Mouse (Mus musculus) lung, postnatal 0 days (tissue): ENCODE measurements at regions not wholly inside any gene's neighbourhood (a gene's known extent, or its start where the extent isn't known, plus 50 kb on each side); places are given as distances from the start of the nearest gene placed in this dataset.

Experiments used
- ATAC-seq: fragments of 200-750 bp; cut with Nextera tagmentation; 2 replicates; pipeline ENCODE4 v1.8.0; 2017; ENCODE audit warnings: moderate library complexity
- DNase-seq: peaks from one replicate; pipeline ENCODE4 v3.0.0-alpha.2; 2016; ENCODE audit warnings: low spot score
- H3K27ac ChIP-seq: fragments of 300-500 bp; sonication (generic); 2 replicates; pipeline ENCODE4 v1.5.1; 2014; ENCODE audit warnings: antibody characterized with exemption, mild to moderate bottlenecking, low read length, mixed read lengths
- H3K27me3 ChIP-seq: fragments of 300-500 bp; sonication (generic); replicated peaks from 2 replicates; pipeline ENCODE4 v1.6.1; 2014; ENCODE audit warnings: low read length, mixed read lengths; ENCODE audit not compliant: insufficient read depth
- H3K36me3 ChIP-seq: fragments of 300-500 bp; sonication (generic); 2 replicates; pipeline ENCODE4 v1.6.1; 2014; ENCODE audit warnings: low read length, mixed read lengths; ENCODE audit not compliant: insufficient read depth
- H3K4me1 ChIP-seq: fragments of 300-500 bp; sonication (generic); 2 replicates; pipeline ENCODE4 v1.6.1; 2014; ENCODE audit warnings: antibody characterized with exemption, low read depth, low read length, mixed read lengths; ENCODE audit not compliant: insufficient read depth
- H3K4me2 ChIP-seq: fragments of 300-500 bp; sonication (generic); replicated peaks from 2 replicates; pipeline ENCODE4 v1.6.1; 2014; ENCODE audit warnings: low read depth, mild to moderate bottlenecking, low read length, moderate library complexity, mixed read lengths
- H3K4me3 ChIP-seq: fragments of 300-500 bp; sonication (generic); 2 replicates; pipeline ENCODE4 v1.5.1; 2014; ENCODE audit warnings: low read depth, low read length
- H3K9ac ChIP-seq: fragments of 300-500 bp; sonication (generic); replicated peaks from 2 replicates; pipeline ENCODE4 v1.6.1; 2014; ENCODE audit warnings: low read depth, mild to moderate bottlenecking
- H3K9me3 ChIP-seq: fragments of 300-500 bp; sonication (generic); 2 replicates; pipeline ENCODE4 v1.6.1; 2016; ENCODE audit warnings: low read length, mixed read lengths
- CTCF ChIP-seq: IDR thresholded peaks from 2 replicates; pipeline ENCODE4 v1.5.1; 2016; ENCODE audit warnings: antibody characterized with exemption, mild to moderate bottlenecking
- EP300 ChIP-seq: IDR thresholded peaks from 2 replicates; pipeline ENCODE4 v1.6.1; 2016; ENCODE audit warnings: antibody characterized with exemption, mild to moderate bottlenecking, control low read depth
- WGBS: fragments of 180-500 bp; shearing (Covaris S2); extraction: QIAGEN DNeasy Blood & Tissue Kit; methylation state at CpG from one replicate; pipeline ENCODE4 v1.1.7; 2014; 5-methylcytosine and 5-hydroxymethylcytosine counted together

- DNase-seq (peak; percentile 44), ATAC-seq (peak; percentile 23)
- Histone ChIP-seq H3K36me3 (no peaks in the 10 kb centered on the region), H3K9me3 (no peaks in the 10 kb centered on the region), H3K9ac (no peak overlapping the region), H3K4me2 (no peak overlapping the region), H3K27me3 (no peaks in the 10 kb centered on the region), H3K27ac (no peak overlapping the region), H3K4me1 (no peaks in the 10 kb centered on the region), H3K4me3 (no peak overlapping the region)
- WGBS, result 68% methylated on average over 4 of the region's 4 CpGs
- TF ChIP-seq EP300, result no peak
- TF ChIP-seq CTCF, result no peak
These were observed 147.9 kb upstream of the Trpm3 start for GRCm38 (mm10) chr19:21990970-21991369.

- H3K4me3 ChIP-seq, result no peak overlapping the region
- DNase-seq (no peak), ATAC-seq (0 out of 2 replicates have a peak, but pooled peaks have one; percentile 16)
- no peak overlapping the region for H3K4me2 ChIP-seq
- H3K27ac ChIP-seq, result no peak overlapping the region
- TF ChIP-seq EP300 (no peak), CTCF (no peak)
- H3K36me3 ChIP-seq, result no peaks in the 10 kb centered on the region
- no peaks in the 10 kb centered on the region for H3K27me3 ChIP-seq
- no peaks in the 10 kb centered on the region for H3K9me3 ChIP-seq
- H3K4me1 ChIP-seq, result no peaks in the 10 kb centered on the region
- H3K9ac ChIP-seq, result no peak overlapping the region
These were observed 147.4 kb upstream of the Trpm3 start for GRCm38 (mm10) chr19:21991413-21991812.

GRCm38 (mm10) chr19:21999621-22000020 lies 139.2 kb upstream of the Trpm3 start:
- no peak for ATAC-seq
- H3K9ac ChIP-seq, result no peak overlapping the region
- no peaks in the 10 kb centered on the region for H3K4me1 ChIP-seq
- no peak overlapping the region for H3K27ac ChIP-seq
- TF ChIP-seq EP300, result no peak
- TF ChIP-seq CTCF, result no peak
- WGBS, result 88% methylated on average over 5 of the region's 5 CpGs
- H3K9me3 ChIP-seq, result no peaks in the 10 kb centered on the region
- DNase-seq, result no peak
- no peak overlapping the region for H3K4me3 ChIP-seq
- no peaks in the 10 kb centered on the region for H3K36me3 ChIP-seq
- H3K27me3 ChIP-seq, result no peaks in the 10 kb centered on the region
- H3K4me2 ChIP-seq, result no peak overlapping the region

GRCm38 (mm10) chr19:22008053-22008935 lies 130.6 kb upstream of the Trpm3 start:
- H3K4me3 ChIP-seq, result no peak overlapping the region
- no peaks in the 10 kb centered on the region for H3K9me3 ChIP-seq
- H3K9ac ChIP-seq, result no peak overlapping the region
- H3K4me2 ChIP-seq, result no peak overlapping the region
- no peak overlapping the region for H3K27ac ChIP-seq
- no peaks in the 10 kb centered on the region for H3K36me3 ChIP-seq
- no peak for TF ChIP-seq CTCF
- TF ChIP-seq EP300, result no peak
- DNase-seq (no peak), ATAC-seq (no peak)
- no peaks in the 10 kb centered on the region for H3K27me3 ChIP-seq
- WGBS, result 81% methylated on average over 13 of the region's 13 CpGs
- no peaks in the 10 kb centered on the region for H3K4me1 ChIP-seq

GRCm38 (mm10) chr19:22010239-22010638 lies 128.6 kb upstream of the Trpm3 start:
- H3K9ac ChIP-seq, result no peak overlapping the region
- no peaks in the 10 kb centered on the region for H3K36me3 ChIP-seq
- H3K9me3 ChIP-seq, result no peaks in the 10 kb centered on the region
- WGBS, result 73% methylated on average over 5 of the region's 5 CpGs
- no peaks in the 10 kb centered on the region for H3K27me3 ChIP-seq
- H3K4me2 ChIP-seq, result no peak overlapping the region
- no peak for TF ChIP-seq CTCF
- no peak for TF ChIP-seq EP300
- no peak overlapping the region for H3K27ac ChIP-seq
- H3K4me1 ChIP-seq, result no peaks in the 10 kb centered on the region
- DNase-seq, result no peak
- no peak overlapping the region for H3K4me3 ChIP-seq
- no peak for ATAC-seq

GRCm38 (mm10) chr19:22015854-22016610 lies 122.8 kb upstream of the Trpm3 start:
- no peak overlapping the region for H3K9ac ChIP-seq
- no peak overlapping the region for H3K4me3 ChIP-seq
- no peak overlapping the region for H3K4me2 ChIP-seq
- H3K36me3 ChIP-seq, result no peaks in the 10 kb centered on the region
- ATAC-seq (no peak), DNase-seq (no peak)
- no peak overlapping the region for H3K27ac ChIP-seq
- no peaks in the 10 kb centered on the region for H3K9me3 ChIP-seq
- H3K27me3 ChIP-seq, result no peaks in the 10 kb centered on the region
- H3K4me1 ChIP-seq, result no peaks in the 10 kb centered on the region
- TF ChIP-seq EP300 (no peak), CTCF (no peak)
- WGBS, result 85% methylated on average over 3 of the region's 3 CpGs
